Mouse (Mus musculus) kidney, postnatal 36 days (tissue): ENCODE results near the gene Lin52.
A peak's percentile ranks its signal among the peaks of the same experiment; 100 is the strongest.

ENCODE experiments used
- DNase-seq, 2 experiments: peaks; one replicate each; pipeline ENCODE4 v3.0.0; 2021 to 2022; ENCODE audit warnings: mixed read lengths in 2 of 2

Lin52 gene

GRCm38 (mm10) chr12:84478937-84479336, 27.7 kb downstream of the Lin52 start:
- peak in 1 of 2 experiments; percentile 12 for DNase-seq

- DNase-seq = no peak
Observed at GRCm38 (mm10) chr12:84481251-84481650, 30.0 kb downstream of the Lin52 start.

GRCm38 (mm10) chr12:84482778-84483585, 31.8 kb downstream of the Lin52 start:
- DNase-seq = no peak

GRCm38 (mm10) chr12:84487324-84488056, 36.3 kb downstream of the Lin52 start:
- DNase-seq = peak; percentile 21 to 34

- DNase-seq = no peak
Observed at GRCm38 (mm10) chr12:84496795-84497194, 45.6 kb downstream of the Lin52 start.

GRCm38 (mm10) chr12:84500528-84501263, 49.5 kb downstream of the Lin52 start:
- no peak for DNase-seq

GRCm38 (mm10) chr12:84501278-84501677, 50.1 kb downstream of the Lin52 start:
- no peak for DNase-seq

- DNase-seq = no peak
Observed at GRCm38 (mm10) chr12:84506856-84507255, 55.6 kb downstream of the Lin52 start.

GRCm38 (mm10) chr12:84512016-84512415, 60.8 kb downstream of the Lin52 start:
- DNase-seq = peak; percentile 30 to 52

- DNase-seq = no peak
Observed at GRCm38 (mm10) chr12:84515486-84515885, 64.3 kb downstream of the Lin52 start.

GRCm38 (mm10) chr12:84516642-84517041, 65.4 kb downstream of the Lin52 start:
- peak in 1 of 2 experiments; percentile 34 for DNase-seq

- DNase-seq = no peak
Observed at GRCm38 (mm10) chr12:84518018-84518417, 66.8 kb downstream of the Lin52 start.

- peak; percentile 45 to 51 for DNase-seq
Observed at GRCm38 (mm10) chr12:84523728-84524127, 72.5 kb downstream of the Lin52 start.

GRCm38 (mm10) chr12:84524147-84525050, 73.2 kb downstream of the Lin52 start:
- DNase-seq = no peak

GRCm38 (mm10) chr12:84525422-84525821, 74.2 kb downstream of the Lin52 start:
- DNase-seq = no peak

GRCm38 (mm10) chr12:84530426-84530825, 79.2 kb downstream of the Lin52 start:
- no peak for DNase-seq

- DNase-seq = no peak
Observed at GRCm38 (mm10) chr12:84531906-84532829, 80.9 kb downstream of the Lin52 start.

- DNase-seq = no peak
Observed at GRCm38 (mm10) chr12:84532830-84533199, 81.6 kb downstream of the Lin52 start.

GRCm38 (mm10) chr12:84533706-84534486, 82.7 kb downstream of the Lin52 start:
- DNase-seq = peak in 1 of 2 experiments; percentile 44

- DNase-seq = peak in 1 of 2 experiments; percentile 52
Observed at GRCm38 (mm10) chr12:84539537-84539936, 88.3 kb downstream of the Lin52 start.
